Mouse (Mus musculus) lung, adult 2 months (tissue): ENCODE data around the gene Gpr107.

ENCODE experiments used
- CTCF ChIP-seq: fragments of 200-500 bp; IDR thresholded peaks from 2 replicates; pipeline ENCODE4 v1.5.1; 2011; ENCODE audit warnings: mild to moderate bottlenecking, low read length, control low read depth; ENCODE audit not compliant: insufficient read depth
- POLR2A ChIP-seq: fragments of 200-500 bp; IDR thresholded peaks from 2 replicates; pipeline ENCODE4 v1.6.1; 2011; ENCODE audit warnings: low read depth, mild to moderate bottlenecking, control low read depth, low read length, borderline replicate concordance; ENCODE audit errors: extremely low read depth

GRCm38 (mm10) chr2:31239833-31240232 is 87.7 kb downstream of the Gpr107 start:
- no peak for TF ChIP-seq CTCF
- no peak for TF ChIP-seq POLR2A
